Comparison of ENCODE assay signal across 9 mouse cellular contexts in genomic region chr5:47985198-47985631, GRCm38 (mm10). TPM values are rescaled to one million over a fixed set of nuclear protein-coding genes. Genes with fewer than 3 reads are reported as not detected.
DNase-seq lines count a peak whose midpoint lies in the region; ATAC-seq and TF ChIP-seq lines count a peak whose summit lies in the region.
"Had no signal": no experiment of that assay in that cellular context is flagged by ENCODE, and none has a peak within 500 bp of the region (broad histone marks: within the 10 kb centered on the region; RNA-seq: fewer than 3 reads in every experiment).

No protein-coding gene starts in this region.

- H3K27me3 ChIP-seq in heart, adult 2 months (ENCODE audit: control insufficient read depth, insufficient read depth, low read length), result peaks cover 5% of the 10 kb centered on the region; the same call in 1 of the 2 replicates
- H3K27me3 ChIP-seq in heart, embryonic 14.5 days (ENCODE audit: control insufficient read depth, insufficient read depth, low read length), result peaks cover 10% of the 10 kb centered on the region
- H3K27me3 ChIP-seq in kidney, embryonic 16.5 days (ENCODE audit: insufficient read depth, low read length), result no peaks in the 10 kb centered on the region

- no peak for TF ChIP-seq CTCF in heart, adult 2 months (IDR thresholded peaks at IDR 0.05)

- no peak overlapping the region for H3K27ac ChIP-seq in heart, adult 2 months
- 0 out of 4 replicates have a peak overlapping the region, but pooled peaks of 1 of the 2 experiments have one; percentile 73 for H3K27ac ChIP-seq in heart, embryonic 14.5 days (replicated peaks in 1 of 2; ENCODE audit: control insufficient read depth in 1 of 2, insufficient read depth in 1 of 2, low read depth in 2 of 2, low read length in 2 of 2)
- H3K27ac ChIP-seq in kidney, embryonic 16.5 days (ENCODE audit: low read length), result no peak overlapping the region; the same call in 1 of the 2 replicates

- TF ChIP-seq POLR2A in heart, adult 2 months (IDR thresholded peaks at IDR 0.05; ENCODE audit: insufficient read depth, low read depth, low read length), result no peak

- ATAC-seq in heart, embryonic 14.5 days (ENCODE audit: insufficient number of reproducible peaks, insufficient read depth, low FRiP score, low read depth), result peak; percentile 29
- ATAC-seq in kidney, embryonic 16.5 days (ENCODE audit: low FRiP score, low TSS enrichment), result peak; percentile 52

- H3K4me1 ChIP-seq in heart, adult 2 months (ENCODE audit: control insufficient read depth, insufficient read depth, low read length), result 0 out of 2 replicates have a peak, but pooled peaks cover 2% of the 10 kb centered on the region
- peaks cover 2 to 14% of the 10 kb centered on the region in 2 experiments; a peak in 2 of 4 replicates for H3K4me1 ChIP-seq in heart, embryonic 14.5 days (ENCODE audit: control insufficient read depth in 2 of 2, insufficient read depth in 2 of 2, low read length in 2 of 2)
- H3K4me1 ChIP-seq in kidney, embryonic 16.5 days (ENCODE audit: insufficient read depth, low read length), result peaks cover 40% of the 10 kb centered on the region

- H3K9me3 ChIP-seq in heart, embryonic 14.5 days (ENCODE audit: control insufficient read depth, low read length), result no peaks in the 10 kb centered on the region
- H3K9me3 ChIP-seq in kidney, embryonic 16.5 days (ENCODE audit: low read length), result no peaks in the 10 kb centered on the region
- H3K9me3 ChIP-seq: G1E had no signal

- 8% methylated on average over 13 of the region's 13 CpGs for WGBS in heart, adult 2 months
- 1% methylated on average over 13 of the region's 13 CpGs for WGBS in heart, embryonic 14.5 days
- WGBS in kidney, embryonic 16.5 days, result under 1% methylated on average over 13 of the region's 13 CpGs

- intact Hi-C loops in heart, adult 2 months (cut with DNase I), result no loop called here

- H3K4me3 ChIP-seq in heart, adult 2 months, result peak overlapping the region; percentile 59
- peak overlapping the region; percentile 67 to 75 for H3K4me3 ChIP-seq in heart, embryonic 14.5 days (ENCODE audit: control insufficient read depth in 1 of 2, insufficient read depth in 1 of 2, low read depth in 1 of 2, low read length in 2 of 2)
- peak overlapping the region; percentile 64 for H3K4me3 ChIP-seq in kidney, embryonic 16.5 days (ENCODE audit: low read length)

- no peaks in the 10 kb centered on the region for H3K36me3 ChIP-seq in heart, adult 2 months (ENCODE audit: control insufficient read depth, insufficient read depth, low read length)
- peaks cover 5% of the 10 kb centered on the region; the same call in 1 of the 2 replicates for H3K36me3 ChIP-seq in heart, embryonic 14.5 days (ENCODE audit: control insufficient read depth, insufficient read depth, low read length)
- H3K36me3 ChIP-seq in kidney, embryonic 16.5 days (ENCODE audit: insufficient read depth, low read length), result peaks cover 4% of the 10 kb centered on the region; the same call in 1 of the 2 replicates
- H3K36me3 ChIP-seq: G1E had no signal

- 0 out of 2 replicates have a peak overlapping the region, but pooled peaks have one; percentile 5 for H3K9ac ChIP-seq in heart, adult 2 months (ENCODE audit: low read depth, low read length)
- H3K9ac ChIP-seq in heart, embryonic 14.5 days (ENCODE audit: low read length), result peak overlapping the region; percentile 79
- H3K9ac ChIP-seq in kidney, embryonic 16.5 days (replicated peaks; ENCODE audit: low read length), result peak overlapping the region; percentile 67

- TF ChIP-seq EP300 in heart, adult 2 months (IDR thresholded peaks at IDR 0.05; ENCODE audit: insufficient read depth, low read depth, low read length), result no peak

- DNase-seq in heart, adult 2 months, result peak; percentile 12 to 39
- no peak for DNase-seq in heart, adult 8-10 months (ENCODE audit: low spot score)
- peak; percentile 5 for DNase-seq in adrenal gland, postnatal 25 days
- DNase-seq in lung, postnatal 4 days, result peak; percentile 39 to 66
- DNase-seq in spleen, postnatal 14 days (ENCODE audit: low spot score in 2 of 2), result no peak
- DNase-seq in ovary, postnatal 14 days (ENCODE audit: low spot score), result no peak

- no peaks in the 10 kb centered on the region for H3K79me2 ChIP-seq in heart, adult 2 months (replicated peaks; ENCODE audit: control insufficient read depth, insufficient read depth, low read length)

- H3K4me2 ChIP-seq in heart, embryonic 14.5 days (ENCODE audit: low read length), result peak overlapping the region; percentile 97
- peak overlapping the region; percentile 98 for H3K4me2 ChIP-seq in kidney, embryonic 16.5 days (replicated peaks; ENCODE audit: low read depth, low read length)

RNA-seq across cellular contexts. Expression of gene Slit2, which starts 2.3 kb away (rescaled TPM):
- 1 to 10 TPM; 3.3 to 4.5 TPM for total RNA-seq in heart, adult 2 months (2021)
- 1.8 and 3.1 TPM in 2 replicates for polyA plus RNA-seq in heart, adult 2 months (2012; rRNA removed)
- 1 to 10 TPM; 3.5 to 5.9 (median 4.7) TPM for total RNA-seq in heart, adult 8-10 months (2022)
- 33.5 and 45.5 TPM in 2 replicates for total RNA-seq in adrenal gland, postnatal 25 days (2021)
- polyA plus RNA-seq in heart, embryonic 14.5 days (2014; fragmentation: Nextera tagmentation; extraction: Ambion mirVana), result 47.0 TPM in 2 replicates
- 32.6 and 36.4 TPM in 2 replicates for polyA plus RNA-seq in kidney, embryonic 16.5 days (2015; fragmentation: Nextera tagmentation; extraction: Ambion mirVana)
- polyA plus RNA-seq: G1E had no signal

Comparison
In these comparisons a context has a peak if more than half of its experiments do, and no peak if none do; other contexts are left out.
1. DNase-seq: peak in heart, adult 2 months (2 of 2), adrenal gland, postnatal 25 days (single experiment) and lung, postnatal 4 days (2 of 2); none in heart, adult 8-10 months (single experiment), spleen, postnatal 14 days (0 of 2) and ovary, postnatal 14 days (single experiment).
2. H3K9ac ChIP-seq: peak in every context shown above with its lines; median percentile 79 in heart, embryonic 14.5 days; 67 in kidney, embryonic 16.5 days; 5 in heart, adult 2 months.
3. Peak in every context shown above with its lines, with median percentiles within 50 percentile points of each other: H3K4me3 ChIP-seq.